Mouse (Mus musculus) Muller cell, postnatal 12 days (primary cell): ENCODE data around the gene Serpine1.

Source experiments
- DNase-seq: peaks from one replicate; pipeline ENCODE4 v3.0.0-alpha.2; 2015; ENCODE audit errors: inconsistent ontology term

Gene Serpine1

GRCm38 (mm10) chr5:137024318-137024717 is 47.8 kb downstream of the Serpine1 start:
- no peak for DNase-seq

GRCm38 (mm10) chr5:137015913-137016312 is 56.2 kb downstream of the Serpine1 start:
- peak; percentile 36 for DNase-seq

- peak; percentile 78 for DNase-seq
Observed at GRCm38 (mm10) chr5:137012401-137012950, 59.6 kb downstream of the Serpine1 start.
